Mouse (Mus musculus) left cerebral cortex, adult 6 months (tissue): Measurements from ENCODE around the gene Cpeb1. TPM values are rescaled to one million over a fixed set of nuclear protein-coding genes. Genes with fewer than 3 reads are reported as not detected.

ENCODE experiments used
- long read RNA-seq, 2 experiments: library from polyadenylated mRNA; unstranded; transcript quantifications; one replicate each; pipeline ENCODE4 v2.0.0; 2019 to 2020
- polyA plus RNA-seq: library from polyadenylated mRNA; unstranded; fragments of <200 nt; fragmentation: Nextera tagmentation; gene quantifications from 2 replicates; pipeline ENCODE4 v1.2.3, GENCODE M21; 2021

Gene Cpeb1
- polyA plus RNA-seq: 22.7 and 26.6 TPM in 2 replicates
- long read RNA-seq, experiment 1, partial matches to known transcripts: 79 of 168 reads
- long read RNA-seq, experiment 1, other reads (novel, unspliced or antisense): 89 of 168 reads
- long read RNA-seq, experiment 2, partial matches to known transcripts: 7 of 18 reads
- long read RNA-seq, experiment 2, other reads (novel, unspliced or antisense): 11 of 18 reads

GRCm38 (mm10) chr7:81455155-81455651, at the start of gene Cpeb1:
Cpeb1 (minus strand) TSS chr7:81455465.

DNA sequence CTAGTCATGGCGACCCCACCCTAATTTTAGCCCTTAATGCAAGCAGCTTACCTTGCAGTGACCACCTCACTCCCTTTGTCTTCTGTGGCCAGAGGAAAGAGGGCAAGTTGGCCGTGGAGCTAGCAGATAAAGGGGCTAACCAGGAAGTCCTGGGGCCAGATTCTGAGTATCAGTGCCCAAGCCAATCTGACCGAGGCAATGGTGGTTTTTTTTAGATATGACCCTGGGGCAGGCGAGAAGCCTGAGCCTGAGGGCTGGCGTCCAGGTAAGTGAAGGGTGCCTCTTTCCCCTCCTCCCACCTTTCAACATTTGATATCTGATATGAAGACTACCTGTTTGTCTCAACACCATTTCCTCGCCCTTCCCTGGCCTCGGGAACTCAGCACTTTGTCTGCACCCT, 42.9 kb upstream of the Cpeb1 start, which contains the start of gene BC048679:
TSS of gene BC048679 (minus strand) at position 101 of the 400 bp plus-strand sequence.

GRCm38 (mm10) chr7:81493331-81494021, 38.2 kb upstream of the Cpeb1 start, which contains the start of gene Ap3b2:
Ap3b2 (minus strand) TSS chr7:81493925.

DNA sequence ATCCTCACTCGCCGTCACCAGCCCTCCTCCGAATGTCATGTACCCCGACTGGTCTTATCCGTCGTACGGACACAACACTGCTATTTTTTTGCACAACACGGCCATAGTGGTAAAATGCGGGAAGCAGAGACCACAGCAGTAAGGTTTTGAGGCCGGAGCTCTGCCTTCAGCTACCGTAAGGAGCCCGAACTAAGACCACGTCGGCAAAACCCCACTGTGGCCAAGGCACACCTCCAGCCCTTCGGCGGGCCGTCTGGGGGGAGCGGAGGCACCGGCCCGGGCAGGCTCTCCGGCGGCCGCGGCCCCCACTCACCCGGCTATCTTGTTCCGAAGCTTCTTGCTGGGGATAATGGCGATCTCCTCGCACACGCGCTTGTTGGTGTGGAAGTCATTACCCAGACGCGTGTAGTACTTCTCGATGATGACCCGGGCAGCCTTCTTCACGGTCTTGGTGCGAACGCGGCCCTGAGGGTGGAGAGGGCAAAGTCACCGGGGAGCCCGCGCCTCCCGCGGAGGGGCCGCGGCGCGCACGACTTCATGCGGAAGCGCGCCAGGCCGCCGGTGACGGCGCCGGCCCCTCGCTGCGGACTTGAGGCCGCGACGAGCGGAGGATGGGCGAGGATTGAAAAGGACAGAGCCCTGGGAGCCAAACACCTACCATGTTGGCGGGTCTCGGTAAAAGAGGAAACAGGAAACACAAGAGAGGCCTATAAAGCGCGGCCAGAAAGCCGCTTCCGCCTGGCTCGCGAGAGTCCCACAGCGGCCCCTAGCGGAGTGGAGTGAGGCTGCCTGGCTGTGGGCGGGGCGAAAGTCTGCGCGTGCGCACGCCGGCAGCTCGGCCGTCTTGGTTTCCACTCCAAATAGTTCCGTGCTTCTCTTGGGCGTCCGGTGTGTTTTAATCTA, 110.5 kb downstream of the Cpeb1 start, which contains the start of gene Rps17:
TSS of gene Rps17 (minus strand) at position 711 of the 903 bp plus-strand sequence.

Other genes with a start within 250 kb of the Cpeb1 start
- 2.9 and 8.2 TPM in 2 replicates for gene Pde8a, start 241.9 kb downstream of the Cpeb1 start, polyA plus RNA-seq
- 2,131 and 2,206 TPM in 2 replicates for gene Rps17, start 110.2 kb downstream of the Cpeb1 start, polyA plus RNA-seq
- 49.0 and 53.9 TPM in 2 replicates for gene Ap3b2, start 38.5 kb upstream of the Cpeb1 start, polyA plus RNA-seq
- not detected in 2 replicates for gene BC048679, start 42.8 kb upstream of the Cpeb1 start, polyA plus RNA-seq
- gene Fsd2, start 111.5 kb upstream of the Cpeb1 start, polyA plus RNA-seq: 0.10 and 0.27 TPM in 2 replicates
- gene Whamm, start 115.8 kb upstream of the Cpeb1 start, polyA plus RNA-seq: 2.3 and 5.4 TPM in 2 replicates